Mouse (Mus musculus): ENCODE data around the gene Plekhb2. TPM values are rescaled to one million over a fixed set of nuclear protein-coding genes. Genes with fewer than 3 reads are reported as not detected.

Plekhb2 gene
- total and polyA plus RNA-seq, 3 experiments: 72.7 to 117 (median 102) TPM

GRCm38 (mm10) chr1:34855056-34855739 lies 5.4 kb downstream of the Plekhb2 start:
- no peak for DNase-seq
- no peak overlapping the region for H3K4me3 ChIP-seq
- intact Hi-C loops (cut with DNase I): no loop called here
- H3K27me3 ChIP-seq (ENCODE audit: control insufficient read depth, insufficient read depth, low read length): no peaks in the 10 kb centered on the region
- no peaks in the 10 kb centered on the region for H3K36me3 ChIP-seq (ENCODE audit: control insufficient read depth, insufficient read depth, low read length)
- H3K4me1 ChIP-seq (ENCODE audit: control insufficient read depth, insufficient read depth, low read length): peaks cover 1% of the 10 kb centered on the region; the same call in 1 of the 2 replicates
- TF ChIP-seq EP300 (IDR thresholded peaks at IDR 0.05; ENCODE audit: insufficient read depth, low read depth, low read length) (no peak), CTCF (IDR thresholded peaks at IDR 0.05) (no peak), POLR2A (IDR thresholded peaks at IDR 0.05; ENCODE audit: insufficient read depth, low read depth, low read length) (no peak)
- WGBS: 77% methylated on average over 12 of the region's 12 CpGs
- no peak overlapping the region for H3K9ac ChIP-seq (ENCODE audit: low read depth, low read length)
- H3K27ac ChIP-seq: no peak overlapping the region
- no peaks in the 10 kb centered on the region; the same call in 1 of the 2 replicates for H3K79me2 ChIP-seq (replicated peaks; ENCODE audit: control insufficient read depth, insufficient read depth, low read length)

- DNase-seq: peak in 1 of 2 experiments; percentile 62
- WGBS: 61% methylated on average over 5 of the region's 5 CpGs
- Histone ChIP-seq H3K27me3 (ENCODE audit: control insufficient read depth, insufficient read depth, low read length) (no peaks in the 10 kb centered on the region), H3K4me1 (ENCODE audit: control insufficient read depth, insufficient read depth, low read length) (no peaks in the 10 kb centered on the region), H3K27ac (no peak overlapping the region), H3K4me3 (no peak overlapping the region), H3K36me3 (ENCODE audit: control insufficient read depth, insufficient read depth, low read length) (no peaks in the 10 kb centered on the region), H3K79me2 (replicated peaks; ENCODE audit: control insufficient read depth, insufficient read depth, low read length) (no peaks in the 10 kb centered on the region), H3K9ac (ENCODE audit: low read depth, low read length) (no peak overlapping the region)
- no peak for TF ChIP-seq POLR2A (IDR thresholded peaks at IDR 0.05; ENCODE audit: insufficient read depth, low read depth, low read length)
- no peak for TF ChIP-seq EP300 (IDR thresholded peaks at IDR 0.05; ENCODE audit: insufficient read depth, low read depth, low read length)
- TF ChIP-seq CTCF (IDR thresholded peaks at IDR 0.05): no peak
- intact Hi-C loops (cut with DNase I): no loop called here
Measured at GRCm38 (mm10) chr1:34858671-34859070, 8.9 kb downstream of the Plekhb2 start.

- Histone ChIP-seq H3K36me3 (ENCODE audit: control insufficient read depth, insufficient read depth, low read length) (no peaks in the 10 kb centered on the region), H3K4me3 (no peak overlapping the region), H3K9ac (ENCODE audit: low read depth, low read length) (no peak overlapping the region), H3K4me1 (ENCODE audit: control insufficient read depth, insufficient read depth, low read length) (no peaks in the 10 kb centered on the region), H3K27me3 (ENCODE audit: control insufficient read depth, insufficient read depth, low read length) (no peaks in the 10 kb centered on the region), H3K79me2 (replicated peaks; ENCODE audit: control insufficient read depth, insufficient read depth, low read length) (no peaks in the 10 kb centered on the region), H3K27ac (no peak overlapping the region)
- intact Hi-C loops (cut with DNase I): no loop called here
- TF ChIP-seq EP300 (IDR thresholded peaks at IDR 0.05; ENCODE audit: insufficient read depth, low read depth, low read length) (no peak), POLR2A (IDR thresholded peaks at IDR 0.05; ENCODE audit: insufficient read depth, low read depth, low read length) (no peak), CTCF (IDR thresholded peaks at IDR 0.05) (no peak)
- no peak for DNase-seq
- WGBS: 92% methylated on average over 3 of the region's 3 CpGs
Measured at GRCm38 (mm10) chr1:34859761-34860160, 10.0 kb downstream of the Plekhb2 start.

- Histone ChIP-seq H3K79me2 (replicated peaks; ENCODE audit: control insufficient read depth, insufficient read depth, low read length) (no peaks in the 10 kb centered on the region), H3K27ac (no peak overlapping the region), H3K9ac (ENCODE audit: low read depth, low read length) (no peak overlapping the region), H3K4me1 (ENCODE audit: control insufficient read depth, insufficient read depth, low read length) (no peaks in the 10 kb centered on the region), H3K27me3 (ENCODE audit: control insufficient read depth, insufficient read depth, low read length) (no peaks in the 10 kb centered on the region), H3K36me3 (ENCODE audit: control insufficient read depth, insufficient read depth, low read length) (no peaks in the 10 kb centered on the region), H3K4me3 (no peak overlapping the region)
- DNase-seq: no peak
- 72% methylated on average over 7 of the region's 7 CpGs for WGBS
- intact Hi-C loops (cut with DNase I): no loop called here
- TF ChIP-seq POLR2A (IDR thresholded peaks at IDR 0.05; ENCODE audit: insufficient read depth, low read depth, low read length) (no peak), CTCF (IDR thresholded peaks at IDR 0.05) (no peak), EP300 (IDR thresholded peaks at IDR 0.05; ENCODE audit: insufficient read depth, low read depth, low read length) (no peak)
Measured at GRCm38 (mm10) chr1:34860205-34860604, 10.4 kb downstream of the Plekhb2 start.

GRCm38 (mm10) chr1:34862877-34863276 lies 13.1 kb downstream of the Plekhb2 start:
- peak in 1 of 2 experiments; percentile 8 for DNase-seq
- no peak overlapping the region for H3K9ac ChIP-seq (ENCODE audit: low read depth, low read length)
- no peaks in the 10 kb centered on the region for H3K27me3 ChIP-seq (ENCODE audit: control insufficient read depth, insufficient read depth, low read length)
- no peaks in the 10 kb centered on the region for H3K4me1 ChIP-seq (ENCODE audit: control insufficient read depth, insufficient read depth, low read length)
- no peaks in the 10 kb centered on the region for H3K79me2 ChIP-seq (replicated peaks; ENCODE audit: control insufficient read depth, insufficient read depth, low read length)
- H3K27ac ChIP-seq: no peak overlapping the region
- intact Hi-C loops (cut with DNase I): no loop called here
- H3K4me3 ChIP-seq: no peak overlapping the region
- TF ChIP-seq EP300 (IDR thresholded peaks at IDR 0.05; ENCODE audit: insufficient read depth, low read depth, low read length): no peak
- 96% methylated on average over 13 of the region's 13 CpGs for WGBS
- no peaks in the 10 kb centered on the region for H3K36me3 ChIP-seq (ENCODE audit: control insufficient read depth, insufficient read depth, low read length)

- Histone ChIP-seq H3K27ac (no peak overlapping the region), H3K9ac (ENCODE audit: low read depth, low read length) (no peak overlapping the region), H3K79me2 (replicated peaks; ENCODE audit: control insufficient read depth, insufficient read depth, low read length) (no peaks in the 10 kb centered on the region), H3K27me3 (ENCODE audit: control insufficient read depth, insufficient read depth, low read length) (no peaks in the 10 kb centered on the region), H3K36me3 (ENCODE audit: control insufficient read depth, insufficient read depth, low read length) (no peaks in the 10 kb centered on the region), H3K4me1 (ENCODE audit: control insufficient read depth, insufficient read depth, low read length) (no peaks in the 10 kb centered on the region), H3K4me3 (no peak overlapping the region)
- intact Hi-C loops (cut with DNase I): no loop called here
- 85% methylated on average over 7 of the region's 7 CpGs for WGBS
- TF ChIP-seq CTCF (IDR thresholded peaks at IDR 0.05) (no peak), EP300 (IDR thresholded peaks at IDR 0.05; ENCODE audit: insufficient read depth, low read depth, low read length) (no peak), POLR2A (IDR thresholded peaks at IDR 0.05; ENCODE audit: insufficient read depth, low read depth, low read length) (no peak)
- peak in 1 of 2 experiments; percentile 12 for DNase-seq
Measured at GRCm38 (mm10) chr1:34863323-34863722, 13.5 kb downstream of the Plekhb2 start.
